Mouse (Mus musculus) T-helper 2 cell (primary cell): ENCODE results near the gene Cntn1.
"Not testable (repeated sequence)": the region's sequence is repeated elsewhere in the genome, so short reads cannot be mapped to it uniquely, and the experiment has no call there.

Experiments used
- in situ Hi-C: fragments of 300-600 bp; cut with MboI, MseI; formaldehyde crosslinking; loops from one replicate; pipeline ENCODE4 v1.15.1; 2025; ENCODE audit warnings: high pct_unique_total_duplicates

The Cntn1 gene

DNA sequence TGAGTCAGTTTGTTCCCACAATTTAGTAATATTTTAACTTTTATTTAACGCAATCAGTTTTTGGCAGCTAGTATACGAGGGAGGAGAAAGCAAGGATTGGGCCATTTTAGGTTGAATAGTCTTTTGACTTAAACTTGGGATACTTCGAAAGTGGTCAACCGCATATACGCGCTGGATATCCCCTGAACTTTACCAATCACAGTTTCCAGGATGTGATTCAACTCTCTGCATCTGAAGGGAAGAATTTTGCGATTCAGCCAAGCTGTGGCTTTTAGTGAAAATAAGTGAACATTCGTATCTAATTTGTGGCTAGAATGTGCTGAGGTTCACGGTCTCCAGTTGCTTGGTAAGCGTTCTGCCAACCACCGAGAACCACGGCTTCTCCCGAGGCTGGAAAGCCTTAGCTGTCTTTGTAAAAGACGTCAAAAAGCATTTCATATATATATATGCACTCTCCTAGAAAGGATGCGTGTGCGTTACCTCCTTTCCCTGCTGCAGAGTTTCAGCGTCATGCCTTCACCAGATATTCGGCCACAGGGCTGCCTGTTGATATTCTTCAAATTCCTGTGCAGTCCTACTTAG, 217.9 kb downstream of the Cntn1 start:
- in situ Hi-C loops: no loop called here

DNA sequence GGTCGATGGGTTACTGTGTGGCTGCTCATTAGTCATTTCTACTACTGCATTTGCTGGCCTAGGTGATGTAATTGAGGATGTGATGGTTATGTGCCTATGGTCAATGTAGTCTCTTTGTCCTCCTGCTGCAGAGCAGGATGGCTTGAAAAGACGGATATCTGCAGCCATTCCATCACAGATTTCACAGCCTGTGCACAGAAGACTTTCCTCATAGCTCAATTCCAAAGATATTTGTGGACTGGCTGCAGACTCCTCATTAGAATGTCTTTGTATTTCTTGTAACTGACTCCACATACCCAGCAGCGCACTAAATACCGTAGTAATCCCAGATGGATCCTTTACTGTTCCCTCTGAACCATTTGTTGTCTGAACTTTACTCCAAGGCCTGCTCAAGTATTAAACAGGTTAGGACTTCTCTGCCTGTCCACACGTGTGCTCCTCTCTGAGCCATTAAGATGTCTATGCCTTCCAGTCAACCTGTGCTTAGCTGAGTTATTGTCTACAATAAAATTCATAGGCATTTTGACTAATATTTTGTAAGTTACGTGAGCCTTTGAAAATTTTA, 220.9 kb downstream of the Cntn1 start:
- in situ Hi-C loops: loop anchor here (10.0 kb wide), 1 partner anchor 953 kb away; no protein-coding TSS in a partner anchor

DNA sequence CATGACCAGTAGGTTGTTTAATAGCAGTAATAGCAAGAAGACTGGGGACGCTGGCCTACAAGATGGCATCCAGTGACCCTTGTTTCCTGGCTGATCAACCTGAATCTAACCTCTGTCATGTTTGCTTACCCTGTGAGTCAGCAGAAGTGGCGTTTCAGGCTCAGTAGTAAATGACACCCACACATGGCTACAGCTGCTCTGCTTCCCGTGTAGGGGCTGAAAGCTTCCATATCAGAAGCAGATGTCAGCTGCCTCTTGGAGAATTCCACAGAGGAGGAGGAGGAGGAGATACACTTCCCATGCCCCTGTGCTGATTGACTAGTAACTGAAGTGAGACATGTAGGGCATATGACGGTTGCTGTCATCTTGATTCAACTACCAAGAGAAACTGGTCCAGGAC, 225.9 kb downstream of the Cntn1 start:
- in situ Hi-C loops: loop anchor here (10.0 kb wide), 1 partner anchor 948 kb away; no protein-coding TSS in a partner anchor

GRCm38 (mm10) chr15:92277984-92278383, 227.0 kb downstream of the Cntn1 start:
- in situ Hi-C loops: loop anchor here (10.0 kb wide), 1 partner anchor 947 kb away; no protein-coding TSS in a partner anchor

- in situ Hi-C loops: no loop called here
Measured at GRCm38 (mm10) chr15:92280966-92281365, 230.0 kb downstream of the Cntn1 start.

GRCm38 (mm10) chr15:92287616-92288015, 236.7 kb downstream of the Cntn1 start:
- in situ Hi-C loops: no loop called here

GRCm38 (mm10) chr15:92296479-92296878, 245.5 kb downstream of the Cntn1 start:
- in situ Hi-C loops: no loop called here

- in situ Hi-C loops: no loop called here
Measured at GRCm38 (mm10) chr15:92302796-92303195, 251.8 kb downstream of the Cntn1 start.

GRCm38 (mm10) chr15:92304221-92304620, 253.3 kb downstream of the Cntn1 start:
- in situ Hi-C loops: no loop called here

GRCm38 (mm10) chr15:92321959-92322358, 271.0 kb downstream of the Cntn1 start:
- in situ Hi-C loops: no loop called here

DNA sequence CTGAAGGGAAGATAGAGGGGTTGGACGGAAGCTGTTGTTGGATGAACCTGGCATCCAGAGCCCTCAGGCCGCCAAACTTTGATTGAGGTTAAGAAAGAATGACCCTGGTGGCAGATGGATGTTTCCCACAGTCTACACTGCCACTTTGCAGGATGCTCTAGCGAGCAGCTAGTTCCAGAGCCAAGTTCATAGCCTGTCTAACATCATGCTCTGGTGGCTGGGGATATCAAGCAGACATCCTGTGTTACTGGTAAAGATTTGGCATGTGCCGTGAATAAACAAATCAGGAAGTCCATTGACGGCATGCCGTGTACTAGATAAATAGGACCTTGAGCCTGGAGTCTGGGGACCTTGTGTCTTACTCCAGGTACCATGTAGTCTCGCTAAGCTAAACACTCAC, 276.1 kb downstream of the Cntn1 start:
- in situ Hi-C loops: no loop called here

DNA sequence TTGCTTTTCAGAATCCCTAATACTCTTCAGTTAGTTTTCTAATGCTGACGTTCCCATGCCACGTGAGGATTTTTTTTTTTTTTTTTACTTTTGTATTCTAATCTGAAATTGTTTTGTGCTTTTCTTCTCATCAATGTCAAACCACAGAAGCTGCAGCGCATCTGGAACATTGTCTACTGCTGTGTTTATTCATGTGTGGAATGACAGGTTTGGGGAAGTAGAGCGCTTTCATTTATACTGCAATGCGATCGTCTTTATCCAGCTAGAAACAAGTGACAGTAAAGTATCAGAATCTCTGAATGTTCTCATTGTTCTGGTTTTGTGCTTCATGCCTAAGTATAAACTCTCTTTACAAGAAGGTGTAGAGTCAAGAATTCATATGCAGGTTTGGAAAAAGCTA, 289.3 kb downstream of the Cntn1 start:
- in situ Hi-C loops: no loop called here

DNA sequence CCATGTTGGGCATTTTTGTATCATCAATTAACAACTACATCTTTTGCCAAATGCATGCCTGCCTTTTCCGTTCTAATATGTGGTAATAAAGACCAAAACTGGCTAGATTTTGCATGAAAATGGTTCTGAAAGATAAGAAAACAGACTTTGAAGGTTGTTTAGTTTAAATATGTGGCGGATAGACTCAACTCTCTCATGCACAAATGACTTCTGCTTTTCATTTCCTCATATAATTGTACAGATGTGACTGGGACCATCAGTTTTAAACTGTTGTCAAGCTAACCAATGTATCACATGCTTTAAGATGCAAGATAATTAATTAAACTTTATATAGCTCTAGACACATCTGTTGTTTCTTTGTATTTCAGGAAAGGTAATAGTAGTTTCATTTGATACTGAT, 290.5 kb downstream of the Cntn1 start:
- in situ Hi-C loops: no loop called here

- in situ Hi-C loops: no loop called here
Measured at GRCm38 (mm10) chr15:92344136-92344869, 293.3 kb downstream of the Cntn1 start.

DNA sequence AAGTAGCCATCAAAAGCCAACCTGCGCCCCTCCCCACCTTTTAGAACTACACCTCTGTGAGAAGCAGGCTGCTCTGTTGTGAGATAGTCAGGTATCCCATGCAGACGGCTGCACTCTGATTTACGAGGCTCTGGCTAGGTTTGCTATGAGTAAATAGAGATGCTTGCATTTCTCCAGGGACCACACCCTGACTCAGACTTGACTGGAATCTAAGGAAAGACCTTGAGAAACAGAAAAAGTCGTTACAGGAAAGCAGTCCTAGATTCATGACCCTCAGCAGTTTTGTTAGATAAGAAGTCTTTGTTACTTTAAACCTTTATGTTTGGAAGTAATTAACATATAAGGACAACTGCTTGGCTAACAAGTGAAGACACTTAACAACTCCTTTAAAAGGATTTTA, 296.5 kb downstream of the Cntn1 start:
- in situ Hi-C loops: no loop called here

DNA sequence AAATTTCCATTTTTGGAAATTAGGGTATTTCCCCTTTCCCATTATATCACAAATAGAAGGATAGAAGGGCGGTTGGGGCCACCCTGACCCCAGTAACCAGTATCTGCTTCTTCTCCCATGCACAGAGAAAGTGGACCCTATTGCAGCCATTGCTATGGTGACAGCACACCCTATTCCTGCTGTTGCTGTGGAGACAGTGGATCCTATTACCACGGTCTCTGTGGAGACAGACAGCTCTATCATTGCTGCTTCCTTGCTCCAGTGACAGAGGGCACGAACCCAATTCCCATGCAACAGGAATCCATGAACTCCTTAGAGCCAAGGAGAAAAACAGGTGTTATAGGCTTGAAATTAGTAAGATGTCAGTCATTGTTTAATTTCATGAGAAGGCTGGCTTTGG, 296.9 kb downstream of the Cntn1 start:
- in situ Hi-C loops: no loop called here

GRCm38 (mm10) chr15:92348453-92348852, 297.5 kb downstream of the Cntn1 start:
- in situ Hi-C loops: not testable (repeated sequence)

DNA sequence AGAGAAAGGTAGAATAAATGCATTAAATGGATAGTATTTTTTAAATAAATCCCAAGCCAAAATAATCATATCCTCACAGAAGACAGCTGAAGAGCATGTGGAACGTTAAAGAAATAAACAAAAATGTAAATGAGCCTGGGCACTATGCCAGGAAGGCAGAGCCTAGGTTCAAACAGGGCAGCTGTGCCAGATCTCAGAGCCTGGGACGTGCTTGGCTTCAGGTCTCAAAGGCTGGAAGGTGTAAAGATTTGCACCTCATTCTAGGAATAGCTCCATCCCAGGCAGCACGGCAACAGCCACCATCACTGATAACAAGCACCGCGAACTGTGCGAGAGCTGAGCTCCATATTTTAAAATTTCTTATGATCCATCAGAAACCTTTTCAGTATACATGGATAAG, 313.2 kb downstream of the Cntn1 start:
- in situ Hi-C loops: no loop called here

DNA sequence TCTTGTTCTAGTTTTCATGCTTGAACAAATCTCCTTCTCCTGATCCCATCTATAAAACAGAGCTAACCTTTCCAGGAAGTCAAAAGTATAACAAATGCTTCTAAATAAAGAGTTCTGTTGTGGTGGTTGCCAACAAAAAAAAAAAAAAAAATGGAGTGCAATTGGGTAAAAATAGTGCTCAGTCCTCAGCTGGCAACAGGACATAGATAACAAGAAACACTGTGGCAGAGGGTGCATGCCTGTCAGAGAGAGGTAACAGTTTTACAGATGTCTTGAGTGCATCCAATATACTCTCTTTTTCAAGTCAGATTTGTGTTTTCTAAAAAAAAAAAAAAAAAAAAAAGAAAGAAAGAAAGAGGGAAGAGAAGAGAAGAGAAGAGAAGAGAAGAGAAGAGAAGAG, 313.6 kb downstream of the Cntn1 start:
- in situ Hi-C loops: no loop called here
